Mouse (Mus musculus): ENCODE measurements at regions not wholly inside any gene's neighbourhood (a gene's known extent, or its start where the extent isn't known, plus 50 kb on each side); places are given as distances from the start of the nearest gene placed in this dataset.

- no peak for TF ChIP-seq CTCF (IDR thresholded peaks at IDR 0.05; ENCODE audit: extremely low read depth, insufficient read depth, insufficient read length, insufficient replicate concordance)
- TF ChIP-seq POLR2A (IDR thresholded peaks at IDR 0.05; ENCODE audit: low read depth, low read length) = no peak
- no peaks in the 10 kb centered on the region for H3K27me3 ChIP-seq (ENCODE audit: control insufficient read depth, insufficient read depth, low read length)
- H3K4me3 ChIP-seq (ENCODE audit: extremely low read depth, insufficient read depth, insufficient read length) = no peak overlapping the region
- no peaks in the 10 kb centered on the region for H3K4me1 ChIP-seq (ENCODE audit: control insufficient read depth, insufficient read depth, insufficient read length)
- DNase-seq (ENCODE audit: low read depth in 1 of 2, low spot score in 2 of 2) = no peak
- H3K36me3 ChIP-seq (ENCODE audit: control insufficient read depth, insufficient read depth, low read length) = no peaks in the 10 kb centered on the region
- WGBS = 61% methylated on average over 8 of the region's 8 CpGs
- H3K27ac ChIP-seq (ENCODE audit: insufficient read depth, low read length) = no peak overlapping the region
Observed at GRCm38 (mm10) chr4:124110705-124111104, 192.9 kb upstream of the 4930535I16Rik start.

- TF ChIP-seq CTCF (IDR thresholded peaks at IDR 0.05; ENCODE audit: extremely low read depth, insufficient read depth, insufficient read length, insufficient replicate concordance) (no peak), POLR2A (IDR thresholded peaks at IDR 0.05; ENCODE audit: low read depth, low read length) (no peak)
- H3K27ac ChIP-seq (ENCODE audit: insufficient read depth, low read length) = no peak overlapping the region
- WGBS = 78% methylated on average over 3 of the region's 3 CpGs
Observed at GRCm38 (mm10) chr4:124109371-124109770, 191.5 kb upstream of the 4930535I16Rik start.

GRCm38 (mm10) chr4:124102684-124103083 lies 184.9 kb upstream of the 4930535I16Rik start:
- 35% methylated on average over 2 of the region's 2 CpGs for WGBS
- DNase-seq (ENCODE audit: low read depth in 1 of 2, low spot score in 2 of 2) = peak in 1 of 2 experiments; percentile 7

More at GRCm38 (mm10) chr4:124109371-124109770, 191.5 kb upstream of the 4930535I16Rik start:
- no peaks in the 10 kb centered on the region for H3K4me1 ChIP-seq (ENCODE audit: control insufficient read depth, insufficient read depth, insufficient read length)
- no peaks in the 10 kb centered on the region for H3K36me3 ChIP-seq (ENCODE audit: control insufficient read depth, insufficient read depth, low read length)
- no peak for DNase-seq (ENCODE audit: low read depth in 1 of 2, low spot score in 2 of 2)
- H3K4me3 ChIP-seq (ENCODE audit: extremely low read depth, insufficient read depth, insufficient read length) = no peak overlapping the region
- no peaks in the 10 kb centered on the region for H3K27me3 ChIP-seq (ENCODE audit: control insufficient read depth, insufficient read depth, low read length)

GRCm38 (mm10) chr4:124086801-124087200 lies 169.0 kb upstream of the 4930535I16Rik start:
- DNase-seq (ENCODE audit: low read depth in 1 of 2, low spot score in 2 of 2) = no peak
- Histone ChIP-seq H3K36me3 (ENCODE audit: control insufficient read depth, insufficient read depth, low read length) (no peaks in the 10 kb centered on the region), H3K4me1 (ENCODE audit: control insufficient read depth, insufficient read depth, insufficient read length) (no peaks in the 10 kb centered on the region), H3K27me3 (ENCODE audit: control insufficient read depth, insufficient read depth, low read length) (no peaks in the 10 kb centered on the region), H3K4me3 (ENCODE audit: extremely low read depth, insufficient read depth, insufficient read length) (no peak overlapping the region), H3K27ac (ENCODE audit: insufficient read depth, low read length) (no peak overlapping the region)
- TF ChIP-seq POLR2A (IDR thresholded peaks at IDR 0.05; ENCODE audit: low read depth, low read length) = no peak
- whole genome bisulfite sequencing = 90% methylated on average over 7 of the region's 7 CpGs

More at GRCm38 (mm10) chr4:124102684-124103083, 184.9 kb upstream of the 4930535I16Rik start:
- Histone ChIP-seq H3K36me3 (ENCODE audit: control insufficient read depth, insufficient read depth, low read length) (no peaks in the 10 kb centered on the region), H3K27ac (ENCODE audit: insufficient read depth, low read length) (no peak overlapping the region), H3K4me1 (ENCODE audit: control insufficient read depth, insufficient read depth, insufficient read length) (no peaks in the 10 kb centered on the region), H3K4me3 (ENCODE audit: extremely low read depth, insufficient read depth, insufficient read length) (no peak overlapping the region), H3K27me3 (ENCODE audit: control insufficient read depth, insufficient read depth, low read length) (no peaks in the 10 kb centered on the region)
- TF ChIP-seq CTCF (IDR thresholded peaks at IDR 0.05; ENCODE audit: extremely low read depth, insufficient read depth, insufficient read length, insufficient replicate concordance) (peak; percentile 40; the same call in 1 of the 2 replicates), POLR2A (IDR thresholded peaks at IDR 0.05; ENCODE audit: low read depth, low read length) (no peak)

GRCm38 (mm10) chr4:124086254-124086653 lies 168.4 kb upstream of the 4930535I16Rik start:
- Histone ChIP-seq H3K27ac (ENCODE audit: insufficient read depth, low read length) (no peak overlapping the region), H3K27me3 (ENCODE audit: control insufficient read depth, insufficient read depth, low read length) (no peaks in the 10 kb centered on the region), H3K4me3 (ENCODE audit: extremely low read depth, insufficient read depth, insufficient read length) (no peak overlapping the region), H3K4me1 (ENCODE audit: control insufficient read depth, insufficient read depth, insufficient read length) (no peaks in the 10 kb centered on the region), H3K36me3 (ENCODE audit: control insufficient read depth, insufficient read depth, low read length) (no peaks in the 10 kb centered on the region)
- WGBS = 35% methylated on average over 7 of the region's 7 CpGs
- TF ChIP-seq CTCF (IDR thresholded peaks at IDR 0.05; ENCODE audit: extremely low read depth, insufficient read depth, insufficient read length, insufficient replicate concordance) (no peak), POLR2A (IDR thresholded peaks at IDR 0.05; ENCODE audit: low read depth, low read length) (no peak)
- no peak for DNase-seq (ENCODE audit: low read depth in 1 of 2, low spot score in 2 of 2)

- Histone ChIP-seq H3K4me3 (ENCODE audit: extremely low read depth, insufficient read depth, insufficient read length) (no peak overlapping the region), H3K4me1 (ENCODE audit: control insufficient read depth, insufficient read depth, insufficient read length) (no peaks in the 10 kb centered on the region), H3K27ac (ENCODE audit: insufficient read depth, low read length) (no peak overlapping the region), H3K36me3 (ENCODE audit: control insufficient read depth, insufficient read depth, low read length) (no peaks in the 10 kb centered on the region), H3K27me3 (ENCODE audit: control insufficient read depth, insufficient read depth, low read length) (no peaks in the 10 kb centered on the region)
- TF ChIP-seq POLR2A (IDR thresholded peaks at IDR 0.05; ENCODE audit: low read depth, low read length) = no peak
- TF ChIP-seq CTCF (IDR thresholded peaks at IDR 0.05; ENCODE audit: extremely low read depth, insufficient read depth, insufficient read length, insufficient replicate concordance) = no peak
- 44% methylated on average over 3 of the region's 3 CpGs for WGBS
- DNase-seq (ENCODE audit: low read depth in 1 of 2, low spot score in 2 of 2) = no peak
Observed at GRCm38 (mm10) chr4:124079603-124080002, 161.8 kb upstream of the 4930535I16Rik start.

- H3K27me3 ChIP-seq (ENCODE audit: control insufficient read depth, insufficient read depth, low read length) = no peaks in the 10 kb centered on the region
Observed at GRCm38 (mm10) chr4:124075551-124075950, 157.7 kb upstream of the 4930535I16Rik start.

More at GRCm38 (mm10) chr4:124075551-124075950, 157.7 kb upstream of the 4930535I16Rik start:
- H3K4me1 ChIP-seq (ENCODE audit: control insufficient read depth, insufficient read depth, insufficient read length) = no peaks in the 10 kb centered on the region
- WGBS = 77% methylated on average over 5 of the region's 5 CpGs
- TF ChIP-seq POLR2A (IDR thresholded peaks at IDR 0.05; ENCODE audit: low read depth, low read length) = no peak
- H3K27ac ChIP-seq (ENCODE audit: insufficient read depth, low read length) = no peak overlapping the region
- H3K36me3 ChIP-seq (ENCODE audit: control insufficient read depth, insufficient read depth, low read length) = no peaks in the 10 kb centered on the region
- H3K4me3 ChIP-seq (ENCODE audit: extremely low read depth, insufficient read depth, insufficient read length) = no peak overlapping the region
- DNase-seq (ENCODE audit: low read depth in 1 of 2, low spot score in 2 of 2) = no peak

All from spleen, adult 2 months (tissue).